Mouse (Mus musculus) stomach, postnatal 0 days (tissue): Measurements from ENCODE around the gene Rnf220.

Experiments used
- CTCF ChIP-seq: IDR thresholded peaks from 2 replicates; pipeline ENCODE4 v1.5.1; 2016; ENCODE audit warnings: antibody characterized with exemption, low read depth, mild to moderate bottlenecking, moderate library complexity
- EP300 ChIP-seq: optimal IDR thresholded peaks from 2 replicates; pipeline ENCODE3; 2016; ENCODE audit warnings: antibody characterized with exemption

DNA sequence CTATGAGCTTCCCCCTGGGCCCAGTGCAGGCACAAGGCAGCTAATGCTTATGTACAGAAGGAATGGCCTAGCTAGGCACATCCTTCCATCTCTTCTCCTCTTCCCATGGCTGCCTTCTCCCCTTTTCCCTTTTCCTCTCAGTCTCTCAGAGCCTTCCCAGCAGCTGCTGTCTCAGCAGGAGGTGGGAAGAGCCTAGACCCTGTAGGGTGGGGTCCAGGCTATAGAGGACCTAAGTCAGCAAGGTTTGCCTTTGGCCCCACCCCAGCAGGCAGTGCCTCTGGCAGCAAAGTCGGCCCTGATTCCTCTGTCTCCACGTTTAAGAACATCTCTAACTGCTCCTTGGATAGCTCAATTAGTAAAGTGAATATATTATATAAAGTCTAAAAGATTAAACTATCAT, 147.5 kb downstream of the Rnf220 start:
- TF ChIP-seq CTCF (no peak), EP300 (no peak)
